Mouse (Mus musculus) embryonic facial prominence, embryonic 14.5 days (tissue): ENCODE data around the gene Gpc4. TPM values are rescaled to one million over a fixed set of nuclear protein-coding genes. Genes with fewer than 3 reads are reported as not detected.

Experiments used
- ATAC-seq: fragments of 200-750 bp; cut with Nextera tagmentation; 2 replicates; pipeline ENCODE4 v1.8.0; 2017; ENCODE audit warnings: low read depth, moderate number of reproducible peaks, moderate TSS enrichment
- DNase-seq: peaks from one replicate; pipeline ENCODE4 v3.0.0-alpha.2; 2015; ENCODE audit warnings: low spot score
- H3K27ac ChIP-seq: fragments of 300-500 bp; sonication (generic); replicated peaks from 2 replicates; pipeline ENCODE4 v1.5.1; 2014; ENCODE audit warnings: low read depth, mild to moderate bottlenecking, low read length, moderate library complexity
- H3K27me3 ChIP-seq: fragments of 300-500 bp; sonication (generic); replicated peaks from 2 replicates; pipeline ENCODE4 v1.6.1; 2014; ENCODE audit warnings: low read length; ENCODE audit not compliant: control insufficient read depth, insufficient read depth
- H3K36me3 ChIP-seq: fragments of 300-500 bp; sonication (generic); 2 replicates; pipeline ENCODE4 v1.6.1; 2014; ENCODE audit warnings: low read length, mixed read lengths; ENCODE audit not compliant: control insufficient read depth, insufficient read depth
- H3K4me1 ChIP-seq: fragments of 300-500 bp; sonication (generic); 2 replicates; pipeline ENCODE4 v1.6.1; 2014; ENCODE audit warnings: antibody characterized with exemption, low read length; ENCODE audit not compliant: control insufficient read depth, insufficient read depth
- H3K4me2 ChIP-seq: fragments of 300-500 bp; sonication (generic); 2 replicates; pipeline ENCODE4 v1.6.1; 2014; ENCODE audit warnings: low read depth, mild to moderate bottlenecking, low read length, moderate library complexity, mixed read lengths
- H3K4me3 ChIP-seq: fragments of 300-500 bp; sonication (generic); 2 replicates; pipeline ENCODE4 v1.5.1; 2014; ENCODE audit warnings: low read depth, mild to moderate bottlenecking, low read length
- H3K9ac ChIP-seq: fragments of 300-500 bp; sonication (generic); 2 replicates; pipeline ENCODE4 v1.6.1; 2014; ENCODE audit warnings: low read depth, mild to moderate bottlenecking, low read length, moderate library complexity, mixed read lengths
- H3K9me3 ChIP-seq: fragments of 300-500 bp; sonication (generic); 2 replicates; pipeline ENCODE4 v1.6.1; 2016; ENCODE audit warnings: low read length; ENCODE audit not compliant: control insufficient read depth
- WGBS: fragments of 180-500 bp; shearing (Covaris S2); extraction: QIAGEN DNeasy Blood & Tissue Kit; methylation state at CpG from one replicate; pipeline ENCODE4 v1.1.7; 2014; 5-methylcytosine and 5-hydroxymethylcytosine counted together
- polyA plus RNA-seq: library from polyadenylated mRNA; unstranded; fragments of >200 nt; fragmentation: Nextera tagmentation; extraction: Ambion mirVana; gene quantifications from 2 replicates; pipeline ENCODE4 v1.2.1, GENCODE M21; 2014

Gpc4 gene
- polyA plus RNA-seq, 1 experiment from 2014 or later: 68.1 TPM

DNA sequence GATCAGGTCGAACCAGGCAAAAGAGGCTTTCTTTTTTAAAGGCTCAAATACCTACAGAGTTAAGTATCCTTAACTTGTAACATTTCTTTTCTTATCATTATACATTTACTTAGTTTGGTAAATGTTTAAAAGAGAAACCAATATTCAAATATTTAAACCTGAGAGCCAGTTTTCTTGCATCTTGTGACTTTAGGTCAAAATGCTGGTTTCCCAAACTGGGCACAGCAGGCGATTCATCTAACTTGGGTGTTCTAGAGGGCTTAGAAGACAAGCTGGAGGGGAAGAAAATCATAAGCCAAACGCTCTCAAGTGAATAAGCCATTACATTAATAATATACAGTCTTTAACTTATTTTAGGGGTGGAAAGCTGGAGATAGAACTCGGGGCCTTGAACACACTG is 10.2 kb downstream of the Gpc4 start:
- ATAC-seq (no peak), DNase-seq (no peak)
- Histone ChIP-seq H3K4me1 (no peaks in the 10 kb centered on the region), H3K27ac (no peak overlapping the region), H3K9ac (no peak overlapping the region), H3K9me3 (no peaks in the 10 kb centered on the region), H3K4me2 (no peak overlapping the region), H3K27me3 (no peaks in the 10 kb centered on the region), H3K4me3 (no peak overlapping the region), H3K36me3 (no peaks in the 10 kb centered on the region)
- WGBS: 90% methylated on average over 4 of the region's 4 CpGs

DNA sequence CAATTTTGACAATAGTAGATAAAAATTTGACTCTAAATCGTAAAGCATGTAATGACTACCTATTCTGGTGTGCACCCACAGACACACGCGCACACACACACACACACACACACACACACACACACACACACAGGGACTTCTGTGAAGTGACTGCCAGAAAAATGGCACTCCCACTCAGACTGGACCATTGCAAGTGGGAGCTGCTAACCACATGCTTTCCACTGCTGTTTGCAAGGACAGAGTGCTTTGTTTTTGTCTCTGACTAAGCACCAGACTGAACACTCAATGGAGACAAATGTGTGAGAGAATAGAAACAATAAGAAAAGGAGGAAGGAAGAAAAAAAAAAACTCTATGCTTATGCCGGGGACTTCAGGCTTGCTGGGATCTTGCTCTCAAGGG is 11.6 kb downstream of the Gpc4 start:
- Histone ChIP-seq H3K27me3 (no peaks in the 10 kb centered on the region), H3K9me3 (no peaks in the 10 kb centered on the region), H3K9ac (no peak overlapping the region), H3K27ac (no peak overlapping the region), H3K4me3 (no peak overlapping the region), H3K36me3 (no peaks in the 10 kb centered on the region), H3K4me2 (no peak overlapping the region), H3K4me1 (no peaks in the 10 kb centered on the region)
- DNase-seq: no peak
- no peak for ATAC-seq
- WGBS: 64% methylated on average over 4 of the region's 4 CpGs

DNA sequence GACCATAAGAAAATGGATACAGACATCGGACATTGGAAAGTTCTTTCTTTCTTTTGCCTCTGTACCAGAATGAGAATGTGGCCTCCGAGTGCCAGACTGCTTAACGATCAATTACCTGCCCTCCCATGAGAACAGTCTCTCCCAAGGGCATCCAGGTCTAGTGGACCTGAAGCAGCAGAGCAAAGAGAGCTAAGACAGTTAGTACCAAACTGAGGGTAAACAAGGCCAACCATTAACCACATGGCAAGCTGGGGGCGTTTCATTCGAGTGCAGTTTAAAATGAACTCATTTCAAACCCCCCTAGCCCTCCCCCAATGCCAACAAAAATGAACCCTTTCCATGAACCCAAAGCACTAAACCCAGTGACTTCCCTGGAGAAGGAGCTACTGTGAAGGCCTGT is 12.1 kb downstream of the Gpc4 start:
- ATAC-seq (no peak), DNase-seq (no peak)
- Histone ChIP-seq H3K27ac (no peak overlapping the region), H3K4me1 (no peaks in the 10 kb centered on the region), H3K36me3 (no peaks in the 10 kb centered on the region), H3K4me2 (no peak overlapping the region), H3K9ac (no peak overlapping the region), H3K27me3 (no peaks in the 10 kb centered on the region), H3K9me3 (no peaks in the 10 kb centered on the region), H3K4me3 (no peak overlapping the region)
- 75% methylated on average over 5 of the region's 5 CpGs for WGBS

DNA sequence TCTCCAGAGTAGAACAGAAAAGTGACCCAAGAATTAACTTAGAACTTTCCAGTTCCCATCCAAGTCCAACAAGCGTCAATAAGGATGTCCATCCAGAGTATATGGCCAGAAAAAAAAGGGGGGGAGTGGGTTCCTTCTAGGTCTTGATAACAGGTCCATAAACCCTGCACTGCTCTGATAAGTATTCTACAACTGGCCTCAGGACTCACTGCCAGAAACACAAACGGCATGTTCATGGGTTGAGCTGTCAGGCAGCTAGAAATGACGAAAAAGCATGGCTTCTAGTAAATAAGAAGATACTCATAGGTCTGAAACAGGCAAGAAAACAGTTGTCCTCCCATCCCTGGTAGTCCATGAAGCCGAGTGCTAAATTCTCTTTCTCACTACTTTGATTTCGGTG is 13.5 kb downstream of the Gpc4 start:
- Histone ChIP-seq H3K27me3 (no peaks in the 10 kb centered on the region), H3K27ac (no peak overlapping the region), H3K9ac (no peak overlapping the region), H3K4me2 (no peak overlapping the region), H3K36me3 (no peaks in the 10 kb centered on the region), H3K4me3 (no peak overlapping the region), H3K4me1 (no peaks in the 10 kb centered on the region), H3K9me3 (no peaks in the 10 kb centered on the region)
- no peak for ATAC-seq
- DNase-seq: no peak
- 78% methylated on average over 5 of the region's 5 CpGs for WGBS

DNA sequence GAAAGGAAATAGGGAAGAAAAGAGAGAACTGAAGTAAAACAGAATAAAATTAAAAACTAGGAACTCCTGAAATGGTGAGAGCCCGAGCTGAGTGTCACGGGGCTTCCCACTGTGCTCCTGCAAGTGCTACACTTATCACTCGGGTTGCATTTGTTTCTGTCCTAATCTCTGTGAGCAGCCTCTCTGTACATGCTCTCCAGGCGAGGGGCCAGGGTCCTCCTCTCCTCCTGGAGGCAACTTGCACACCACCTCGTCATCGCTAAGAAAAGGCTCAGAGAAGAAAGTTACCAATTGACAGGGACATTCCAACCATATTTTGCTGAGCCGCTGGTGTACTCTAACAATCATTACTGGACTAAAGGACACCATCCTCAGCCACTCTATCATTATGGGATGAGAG is 14.0 kb downstream of the Gpc4 start:
- Histone ChIP-seq H3K4me2 (no peak overlapping the region), H3K27me3 (no peaks in the 10 kb centered on the region), H3K36me3 (no peaks in the 10 kb centered on the region), H3K4me1 (no peaks in the 10 kb centered on the region), H3K9me3 (no peaks in the 10 kb centered on the region), H3K27ac (no peak overlapping the region), H3K9ac (no peak overlapping the region), H3K4me3 (no peak overlapping the region)
- DNase-seq (no peak), ATAC-seq (no peak)
- WGBS: 73% methylated on average over 7 of the region's 7 CpGs

DNA sequence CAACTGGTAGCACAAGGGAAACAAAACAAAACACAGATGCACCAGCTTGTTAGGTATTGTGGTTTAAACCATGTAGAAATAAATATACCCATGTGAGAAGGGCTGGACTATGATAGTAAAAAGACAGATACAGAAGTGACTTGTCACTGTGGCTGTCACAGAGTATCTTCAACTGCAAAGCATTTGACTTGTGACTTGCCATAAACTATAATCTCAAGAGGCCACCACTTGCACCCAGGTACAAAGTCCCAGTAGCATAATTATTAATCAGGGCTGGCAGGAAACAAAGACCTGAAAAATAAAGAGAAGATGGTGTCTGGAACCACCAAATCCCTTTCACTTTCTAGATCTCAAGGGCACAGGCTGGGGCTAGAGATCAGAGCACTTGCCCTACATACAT is 19.5 kb downstream of the Gpc4 start:
- H3K9me3 ChIP-seq: no peaks in the 10 kb centered on the region
- ATAC-seq (no peak), DNase-seq (no peak)
- H3K4me2 ChIP-seq: no peak overlapping the region
- no peak overlapping the region for H3K4me3 ChIP-seq
- H3K27me3 ChIP-seq: peaks cover 4% of the 10 kb centered on the region; the same call in 1 of the 2 replicates
- no peak overlapping the region for H3K9ac ChIP-seq
- no peaks in the 10 kb centered on the region for H3K36me3 ChIP-seq
- H3K27ac ChIP-seq: no peak overlapping the region
- no peaks in the 10 kb centered on the region for H3K4me1 ChIP-seq

GRCm38 (mm10) chrX:52144491-52144890 is 20.6 kb downstream of the Gpc4 start:
- Histone ChIP-seq H3K9me3 (no peaks in the 10 kb centered on the region), H3K36me3 (no peaks in the 10 kb centered on the region), H3K9ac (no peak overlapping the region), H3K27me3 (peaks cover 9% of the 10 kb centered on the region; the same call in 1 of the 2 replicates), H3K4me2 (no peak overlapping the region), H3K4me1 (no peaks in the 10 kb centered on the region), H3K27ac (no peak overlapping the region), H3K4me3 (no peak overlapping the region)
- WGBS: 66% methylated on average over 7 of the region's 7 CpGs
- no peak for ATAC-seq
- no peak for DNase-seq

DNA sequence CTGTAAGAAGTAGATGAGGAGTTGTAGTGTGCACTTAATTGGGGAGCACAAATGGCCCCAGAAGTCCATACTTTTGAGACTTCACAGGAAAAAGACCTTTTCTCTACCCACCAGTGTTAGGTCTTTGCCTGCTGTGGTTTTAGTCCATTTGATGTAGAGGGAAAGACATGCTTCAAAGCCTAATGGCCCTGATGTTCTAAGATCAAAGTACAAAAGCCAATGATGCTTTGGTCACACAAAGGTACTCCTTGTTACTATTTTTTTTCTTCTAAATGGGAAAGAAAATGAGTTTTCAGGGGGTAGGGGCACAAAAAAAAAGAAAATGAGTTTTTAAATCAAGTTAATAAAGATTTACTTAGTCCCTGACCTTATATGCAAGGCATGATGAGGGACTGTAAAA is 24.7 kb downstream of the Gpc4 start:
- H3K36me3 ChIP-seq: no peaks in the 10 kb centered on the region
- H3K9me3 ChIP-seq: no peaks in the 10 kb centered on the region
- H3K4me1 ChIP-seq: no peaks in the 10 kb centered on the region
- no peak for DNase-seq
- no peak overlapping the region for H3K9ac ChIP-seq
- no peak overlapping the region for H3K4me3 ChIP-seq
- no peak overlapping the region for H3K27ac ChIP-seq
- ATAC-seq: no peak
- H3K4me2 ChIP-seq: no peak overlapping the region
- peaks cover 9% of the 10 kb centered on the region; the same call in 1 of the 2 replicates for H3K27me3 ChIP-seq

- 60% methylated on average over 2 of the region's 2 CpGs for WGBS
- no peak overlapping the region for H3K9ac ChIP-seq
- no peak for ATAC-seq
- H3K27ac ChIP-seq: no peak overlapping the region
- DNase-seq: no peak
- no peak overlapping the region for H3K4me2 ChIP-seq
- no peaks in the 10 kb centered on the region for H3K9me3 ChIP-seq
- no peaks in the 10 kb centered on the region for H3K4me1 ChIP-seq
- no peaks in the 10 kb centered on the region for H3K36me3 ChIP-seq
- no peak overlapping the region for H3K4me3 ChIP-seq
- 0 out of 2 replicates have a peak, but pooled peaks cover 5% of the 10 kb centered on the region for H3K27me3 ChIP-seq
These were observed 26.5 kb downstream of the Gpc4 start for GRCm38 (mm10) chrX:52138461-52139075.
